Mouse (Mus musculus) neural tube, embryonic 12.5 days (tissue): ENCODE data around the gene Tmem203. TPM values are rescaled to one million over a fixed set of nuclear protein-coding genes. Genes with fewer than 3 reads are reported as not detected.

Experiments
- ATAC-seq: fragments of 200-750 bp; cut with Nextera tagmentation; 2 replicates; pipeline ENCODE4 v1.8.0; 2017; ENCODE audit warnings: low read depth, mild to moderate bottlenecking, moderate TSS enrichment, moderate library complexity; ENCODE audit not compliant: low FRiP score
- H3K27ac ChIP-seq: fragments of 300-500 bp; sonication (generic); 2 replicates; pipeline ENCODE4 v1.5.1; 2016
- H3K27me3 ChIP-seq: fragments of 300-500 bp; sonication (generic); replicated peaks from 2 replicates; pipeline ENCODE4 v1.6.1; 2016; ENCODE audit warnings: mild to moderate bottlenecking
- H3K36me3 ChIP-seq: fragments of 300-500 bp; sonication (generic); 2 replicates; pipeline ENCODE4 v1.6.1; 2016; ENCODE audit warnings: mild to moderate bottlenecking
- H3K4me1 ChIP-seq: fragments of 300-500 bp; sonication (generic); 2 replicates; pipeline ENCODE4 v1.6.1; 2016
- H3K4me2 ChIP-seq: fragments of 300-500 bp; sonication (generic); replicated peaks from 2 replicates; pipeline ENCODE4 v1.6.1; 2016; ENCODE audit warnings: mild to moderate bottlenecking
- H3K4me3 ChIP-seq: fragments of 300-500 bp; sonication (generic); 2 replicates; pipeline ENCODE4 v1.5.1; 2016
- H3K9ac ChIP-seq: fragments of 300-500 bp; sonication (generic); 2 replicates; pipeline ENCODE4 v1.6.1; 2016; ENCODE audit warnings: mild to moderate bottlenecking
- H3K9me3 ChIP-seq: fragments of 300-500 bp; sonication (generic); 2 replicates; pipeline ENCODE4 v1.6.1; 2016; ENCODE audit warnings: mild to moderate bottlenecking
- WGBS: fragments of 180-500 bp; shearing (Covaris S2); methylation state at CpG from one replicate; pipeline ENCODE4 v1.1.7; 2016; 5-methylcytosine and 5-hydroxymethylcytosine counted together
- polyA plus RNA-seq: library from polyadenylated mRNA; unstranded; fragments of >200 nt; fragmentation: Nextera tagmentation; extraction: Ambion mirVana; gene quantifications from 2 replicates; pipeline ENCODE4 v1.2.1, GENCODE M21; 2016

Gene Tmem203
- 20.3 and 22.4 TPM in 2 replicates for polyA plus RNA-seq

DNA sequence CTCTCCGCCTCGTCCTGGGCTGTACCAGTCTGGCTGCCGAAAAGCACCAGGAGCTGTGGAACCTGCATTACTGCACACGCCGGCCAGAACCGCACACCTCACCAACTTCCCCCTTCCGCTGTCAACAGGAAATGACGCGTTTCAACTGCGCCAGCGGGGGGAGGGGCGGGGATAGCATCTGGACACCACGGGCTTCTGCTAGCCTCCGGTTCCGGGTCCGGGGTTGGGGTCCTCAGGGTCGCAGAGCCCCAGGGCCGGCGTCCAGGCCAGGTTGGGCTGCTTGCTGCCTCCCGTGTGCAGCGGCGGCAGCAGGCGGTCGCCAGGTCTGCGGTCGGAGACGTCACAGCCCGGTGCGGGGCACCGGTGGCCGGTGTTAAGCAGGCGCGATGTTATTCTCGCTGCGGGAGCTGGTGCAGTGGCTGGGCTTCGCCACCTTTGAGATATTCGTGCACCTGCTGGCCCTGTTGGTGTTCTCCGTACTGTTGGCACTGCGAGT, at the start of gene Tmem203:
Gene Tmem203, plus strand, starts transcription at position 156 of the 496 bp plus-strand sequence.
- Histone ChIP-seq H3K27me3 (no peaks in the 10 kb centered on the region), H3K4me2 (peak within 1 kb of the TSS; percentile 96), H3K9ac (peak within 1 kb of the TSS; percentile 87), H3K4me1 (peaks cover 21% of the 10 kb centered on the region), H3K27ac (peak within 1 kb of the TSS; percentile 50; the same call in 1 of the 2 replicates), H3K4me3 (peak within 1 kb of the TSS; percentile 99), H3K9me3 (no peaks in the 10 kb centered on the region), H3K36me3 (peaks cover 26% of the 10 kb centered on the region)
- under 1% methylated on average over 39 of the region's 39 CpGs for WGBS
- ATAC-seq, result peak; percentile 81

DNA sequence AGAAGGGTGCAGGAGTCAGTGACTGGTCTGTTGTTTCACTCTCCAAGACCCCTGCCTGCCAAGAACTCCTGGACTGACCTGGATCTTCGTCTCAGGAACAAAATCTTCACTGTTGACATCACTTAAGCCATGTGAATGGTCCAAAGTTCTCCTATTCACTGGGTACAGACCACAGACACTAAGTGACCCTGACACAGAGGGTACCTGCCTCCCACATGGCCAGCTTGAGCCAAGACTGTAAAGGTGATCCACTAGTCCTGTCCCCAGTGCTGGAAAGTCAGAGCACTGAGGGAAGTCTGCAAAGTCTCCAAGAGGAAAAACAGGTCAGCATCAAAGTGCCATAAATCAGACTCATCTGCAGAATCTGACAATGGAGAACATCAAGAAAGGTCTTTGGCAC, 47.6 kb upstream of the Tmem203 start:
- 87% methylated on average over 1 of the region's 1 CpGs for WGBS
- Histone ChIP-seq H3K27ac (no peak overlapping the region), H3K9me3 (no peaks in the 10 kb centered on the region), H3K4me1 (peaks cover 20% of the 10 kb centered on the region), H3K27me3 (0 out of 2 replicates have a peak, but pooled peaks cover under 1% of the 10 kb centered on the region), H3K4me2 (no peak overlapping the region), H3K4me3 (no peak overlapping the region), H3K9ac (no peak overlapping the region), H3K36me3 (peaks cover 54% of the 10 kb centered on the region)
- no peak for ATAC-seq

DNA sequence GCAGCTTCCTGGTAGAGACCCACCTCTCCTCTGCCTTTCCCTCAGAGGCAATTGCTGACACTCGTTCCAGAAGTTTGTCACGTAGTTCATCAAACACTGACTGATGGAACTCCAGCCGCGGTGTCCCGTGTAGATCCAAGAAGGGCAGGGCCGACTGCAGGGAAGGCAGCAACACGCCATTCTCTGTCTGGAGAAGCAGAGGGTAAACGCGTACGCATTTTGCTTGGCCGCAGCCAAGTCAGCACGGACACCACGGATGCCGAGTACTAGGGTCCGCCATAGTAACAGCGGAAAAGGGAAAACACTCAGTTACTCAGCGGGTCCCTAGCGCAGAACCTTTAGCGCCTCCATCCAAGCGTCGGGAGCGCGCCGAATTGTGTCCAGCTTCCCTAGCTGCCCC, 44.6 kb upstream of the Tmem203 start:
- peaks cover 20% of the 10 kb centered on the region for H3K4me1 ChIP-seq
- no peaks in the 10 kb centered on the region for H3K9me3 ChIP-seq
- H3K27me3 ChIP-seq, result peaks cover 14% of the 10 kb centered on the region; the same call in 1 of the 2 replicates
- peak overlapping the region; percentile 76 for H3K9ac ChIP-seq
- H3K36me3 ChIP-seq, result peaks cover 25% of the 10 kb centered on the region
- peak overlapping the region; percentile 93 for H3K4me2 ChIP-seq
- peak; percentile 51; the same call in 1 of the 2 replicates for ATAC-seq
- H3K4me3 ChIP-seq, result peak overlapping the region; percentile 65
- under 1% methylated on average over 24 of the region's 24 CpGs for WGBS
- 0 out of 2 replicates have a peak overlapping the region, but pooled peaks have one; percentile 33 for H3K27ac ChIP-seq

DNA sequence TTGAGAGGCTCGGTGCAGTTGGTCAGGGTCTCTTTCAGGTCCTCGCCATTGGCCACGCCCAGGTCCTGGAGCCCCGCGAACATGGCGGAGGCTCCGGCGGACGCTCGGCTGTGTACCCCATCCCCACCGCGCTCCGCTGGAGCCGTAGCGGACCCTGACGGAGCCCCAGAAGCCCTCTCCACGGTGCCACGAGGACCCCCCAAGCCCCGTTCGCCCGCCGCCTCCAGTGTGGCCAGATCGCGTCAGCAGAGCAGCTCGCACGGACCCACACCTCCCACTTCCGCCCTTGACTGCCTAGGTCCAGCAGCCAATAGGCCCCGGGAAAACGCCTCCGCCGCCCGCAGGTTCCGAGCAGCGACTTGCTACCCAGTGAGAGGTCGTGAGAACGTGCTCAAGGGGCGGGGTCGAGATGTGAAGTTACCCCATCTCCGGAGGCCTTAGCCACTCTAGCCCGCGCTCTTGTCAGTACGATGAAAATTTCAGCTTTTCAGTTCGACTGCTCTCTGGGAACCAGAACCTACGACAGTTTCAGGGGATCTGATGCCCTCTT, 44.0 kb upstream of the Tmem203 start, which contains the start of gene Nelfb:
Gene Nelfb, minus strand, starts transcription at position 369 of the 550 bp plus-strand sequence.
- peak within 1 kb of the TSS; percentile 76 for H3K9ac ChIP-seq
- under 1% methylated on average over 44 of the region's 44 CpGs for WGBS
- peak; percentile 90 for ATAC-seq

DNA sequence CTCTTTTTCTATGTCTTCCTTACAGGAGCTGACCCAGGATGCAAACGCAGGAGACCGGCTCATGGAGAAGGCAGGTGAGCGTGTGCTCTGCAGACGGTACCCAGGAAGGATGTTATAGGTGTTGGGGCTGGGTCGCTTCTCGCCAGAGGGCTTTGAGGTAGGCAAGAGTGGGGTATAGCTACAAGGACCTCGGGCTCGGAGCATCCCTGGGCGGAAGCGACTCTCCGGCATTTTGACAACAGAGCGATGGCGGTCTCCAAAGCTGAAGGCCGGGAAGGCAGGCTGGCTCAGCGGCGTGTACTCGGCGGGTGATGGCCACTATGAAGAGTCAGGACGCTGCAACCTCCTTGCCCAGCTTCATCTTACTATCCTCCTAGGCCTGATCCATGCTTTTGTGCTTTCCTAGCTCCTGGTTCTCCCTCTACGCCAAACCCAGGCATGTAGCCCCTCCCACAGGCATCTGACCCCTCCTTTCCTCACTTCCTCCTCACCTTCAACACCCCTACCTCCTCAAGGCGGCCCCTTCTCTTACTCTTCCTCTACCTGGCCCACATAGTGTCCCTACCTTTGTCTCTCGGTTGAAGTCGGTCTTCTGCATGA, 41.9 kb upstream of the Tmem203 start:
- Histone ChIP-seq H3K36me3 (peaks cover 1% of the 10 kb centered on the region; the same call in 1 of the 2 replicates), H3K4me1 (peaks cover 16% of the 10 kb centered on the region), H3K4me2 (no peak overlapping the region), H3K9me3 (no peaks in the 10 kb centered on the region), H3K9ac (no peak overlapping the region), H3K27me3 (peaks cover 14% of the 10 kb centered on the region; the same call in 1 of the 2 replicates), H3K4me3 (no peak overlapping the region), H3K27ac (no peak overlapping the region)
- WGBS, result 69% methylated on average over 23 of the region's 23 CpGs
- no peak for ATAC-seq

More for the DNA sequence above, 44.0 kb upstream of the Tmem203 start, which contains the start of gene Nelfb:
- H3K4me1 ChIP-seq, result peaks cover 20% of the 10 kb centered on the region
- peak within 1 kb of the TSS; percentile 65 for H3K4me3 ChIP-seq
- H3K27me3 ChIP-seq, result peaks cover 14% of the 10 kb centered on the region; the same call in 1 of the 2 replicates
- no peaks in the 10 kb centered on the region for H3K9me3 ChIP-seq
- H3K27ac ChIP-seq, result 0 out of 2 replicates have a peak within 1 kb of the TSS, but pooled peaks have one; percentile 33
- H3K36me3 ChIP-seq, result peaks cover 20% of the 10 kb centered on the region; the same call in 1 of the 2 replicates
- peak within 1 kb of the TSS; percentile 93 for H3K4me2 ChIP-seq

DNA sequence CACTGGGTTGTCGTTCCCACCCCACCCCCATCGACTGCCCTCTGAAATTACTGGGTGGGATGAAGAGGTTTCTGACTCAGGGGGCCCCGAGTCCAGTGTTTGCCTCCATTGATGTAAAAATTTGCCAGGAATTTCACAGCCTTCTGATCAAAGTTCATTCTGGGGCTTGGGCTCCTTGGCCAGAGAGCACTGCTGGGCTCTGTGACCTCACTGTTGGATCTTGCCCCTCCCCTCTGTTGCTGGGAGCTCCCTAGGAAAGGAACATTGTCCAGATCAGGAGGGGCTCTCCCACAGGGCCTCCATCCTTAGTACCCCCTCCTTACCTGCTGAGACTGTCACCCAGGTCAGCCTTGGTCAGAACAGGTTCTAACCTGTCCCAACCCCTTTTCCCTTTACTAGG, 40.8 kb upstream of the Tmem203 start, which contains the start of gene Stpg3:
Gene Stpg3, minus strand, starts transcription at position 194 of the 400 bp plus-strand sequence.
- Histone ChIP-seq H3K4me1 (peaks cover 17% of the 10 kb centered on the region), H3K27ac (no peak within 1 kb of the TSS), H3K4me2 (no peak within 1 kb of the TSS), H3K4me3 (no peak within 1 kb of the TSS), H3K9ac (no peak within 1 kb of the TSS), H3K36me3 (no peaks in the 10 kb centered on the region), H3K9me3 (no peaks in the 10 kb centered on the region), H3K27me3 (peaks cover 14% of the 10 kb centered on the region; the same call in 1 of the 2 replicates)
- no peak for ATAC-seq
- WGBS, result 80% methylated on average over 3 of the region's 3 CpGs

DNA sequence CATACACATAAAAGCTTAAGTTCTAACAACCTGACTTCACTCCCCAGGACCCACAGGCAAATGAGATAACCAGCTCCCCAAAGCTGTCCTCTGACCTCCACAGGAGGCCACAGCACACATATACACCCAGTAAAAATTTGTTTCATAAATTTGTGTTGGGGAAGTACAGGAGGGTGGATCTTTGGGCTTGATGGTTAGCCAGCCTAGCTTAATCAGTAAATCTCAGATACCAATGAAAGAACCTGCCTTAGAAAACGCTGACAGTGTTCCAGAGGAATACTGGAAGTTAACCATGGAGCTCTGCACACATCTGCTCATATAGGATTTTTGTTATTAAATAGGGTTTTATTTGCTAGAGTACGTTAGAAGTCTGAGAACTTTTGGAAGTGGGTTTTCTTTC, 37.6 kb upstream of the Tmem203 start:
- Histone ChIP-seq H3K4me1 (peaks cover 6% of the 10 kb centered on the region; the same call in 1 of the 2 replicates), H3K4me2 (no peak overlapping the region), H3K4me3 (no peak overlapping the region), H3K9me3 (no peaks in the 10 kb centered on the region), H3K36me3 (peaks cover 5% of the 10 kb centered on the region; the same call in 1 of the 2 replicates), H3K27ac (no peak overlapping the region), H3K9ac (no peak overlapping the region), H3K27me3 (peaks cover 14% of the 10 kb centered on the region; the same call in 1 of the 2 replicates)
- no peak for ATAC-seq
- 62% methylated on average over 2 of the region's 2 CpGs for WGBS

DNA sequence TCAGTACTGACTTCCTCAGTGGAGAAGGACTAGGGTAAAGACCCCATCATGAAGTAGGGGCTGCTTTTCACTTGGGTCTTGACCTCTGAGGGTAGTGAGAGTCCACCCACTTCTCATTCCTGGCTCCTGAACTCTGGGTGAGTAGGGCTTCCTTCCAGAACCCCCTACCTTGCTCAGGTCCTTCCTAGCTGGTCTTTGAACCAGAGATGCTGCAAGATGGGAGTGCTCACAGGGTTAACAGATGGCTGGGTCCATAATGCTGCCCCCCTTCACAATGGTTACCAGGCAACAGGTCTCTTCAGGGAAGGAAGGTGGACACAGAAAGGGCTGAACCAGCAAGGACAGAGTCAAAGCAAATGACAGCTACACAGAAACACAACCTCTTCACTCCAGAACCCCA, 36.8 kb upstream of the Tmem203 start, which contains the start of gene Fam166a:
Gene Fam166a, plus strand, starts transcription at position 301 of the 400 bp plus-strand sequence.
- no peak within 1 kb of the TSS for H3K9ac ChIP-seq
- ATAC-seq, result no peak

DNA sequence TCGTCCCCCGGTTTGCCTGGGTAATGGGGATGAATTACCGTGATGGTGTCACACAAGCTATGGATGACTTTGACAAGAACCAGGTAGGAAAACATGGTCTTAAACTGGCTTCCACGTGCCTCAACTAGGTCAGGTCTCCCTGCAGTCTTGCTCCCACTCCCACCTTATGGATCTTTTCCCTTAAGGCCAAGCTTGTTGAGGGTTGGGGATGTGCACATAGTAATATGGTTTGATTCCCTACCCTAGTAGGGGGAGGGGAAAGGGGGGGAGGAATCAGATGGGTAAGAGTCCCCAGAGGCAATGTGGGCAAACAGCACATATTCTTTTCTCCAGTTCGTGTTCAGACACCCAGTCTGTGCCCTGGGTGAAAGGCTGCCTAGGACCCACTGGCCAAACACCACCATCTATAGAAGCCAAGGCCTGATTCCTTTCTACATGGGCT, 33.9 kb upstream of the Tmem203 start:
- peaks cover 5% of the 10 kb centered on the region; the same call in 1 of the 2 replicates for H3K36me3 ChIP-seq
- no peak overlapping the region for H3K4me3 ChIP-seq
- no peak overlapping the region for H3K4me2 ChIP-seq
- peaks cover 23% of the 10 kb centered on the region for H3K4me1 ChIP-seq
- WGBS, result 66% methylated on average over 5 of the region's 5 CpGs
- no peak for ATAC-seq
- no peaks in the 10 kb centered on the region for H3K9me3 ChIP-seq
- H3K27me3 ChIP-seq, result no peaks in the 10 kb centered on the region
- no peak overlapping the region for H3K9ac ChIP-seq
- H3K27ac ChIP-seq, result no peak overlapping the region

More for the DNA sequence above, 36.8 kb upstream of the Tmem203 start, which contains the start of gene Fam166a:
- 0 out of 2 replicates have a peak, but pooled peaks cover 7% of the 10 kb centered on the region for H3K27me3 ChIP-seq
- H3K27ac ChIP-seq, result no peak within 1 kb of the TSS
- peaks cover 10% of the 10 kb centered on the region for H3K4me1 ChIP-seq
- peaks cover 5% of the 10 kb centered on the region; the same call in 1 of the 2 replicates for H3K36me3 ChIP-seq
- H3K4me3 ChIP-seq, result no peak within 1 kb of the TSS
- H3K9me3 ChIP-seq, result no peaks in the 10 kb centered on the region
- H3K4me2 ChIP-seq, result no peak within 1 kb of the TSS

DNA sequence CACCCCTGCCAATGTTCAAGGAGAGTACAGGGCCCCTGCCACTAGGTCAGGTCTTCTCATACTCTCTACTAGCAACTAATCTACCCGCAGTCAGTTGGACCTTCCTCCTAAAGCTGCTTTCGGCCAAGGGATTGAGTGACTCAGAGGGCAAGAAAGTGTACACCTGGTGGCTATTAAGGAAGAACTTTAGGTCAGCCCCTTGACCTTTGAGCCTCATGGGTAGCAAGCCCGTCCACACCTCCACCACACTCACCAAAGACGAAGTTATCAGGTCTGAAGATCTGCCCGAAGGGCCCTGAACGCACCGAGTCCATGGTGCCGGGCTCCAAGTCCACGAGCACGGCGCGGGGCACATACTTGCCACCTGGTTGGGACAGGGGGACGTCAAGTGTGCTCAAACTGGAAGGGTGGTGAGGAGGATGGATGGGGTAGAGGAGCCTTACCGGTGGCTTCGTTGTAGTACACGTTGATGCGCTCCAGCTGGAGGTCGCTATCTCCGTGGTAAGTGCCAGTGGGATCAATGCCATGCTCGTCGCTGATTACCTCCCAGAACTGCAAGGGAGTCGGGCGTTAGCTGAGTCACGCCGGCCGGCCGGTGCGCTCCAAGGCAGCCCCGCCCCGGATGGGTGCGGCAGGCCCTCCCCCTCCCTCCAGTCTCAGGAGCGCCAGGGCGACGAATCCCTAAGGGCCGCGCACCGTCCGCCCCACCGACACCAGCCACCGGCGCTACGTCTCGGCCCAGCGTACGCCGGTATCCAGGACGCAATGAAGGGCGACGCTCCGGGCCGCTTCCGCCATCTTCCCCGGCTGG, 31.4 kb upstream of the Tmem203 start:
- Histone ChIP-seq H3K9ac (peak overlapping the region; percentile 79), H3K4me1 (peaks cover 21% of the 10 kb centered on the region), H3K4me2 (peak overlapping the region; percentile 98), H3K27me3 (no peaks in the 10 kb centered on the region), H3K9me3 (no peaks in the 10 kb centered on the region), H3K27ac (peak overlapping the region; percentile 74), H3K4me3 (peak overlapping the region; percentile 90), H3K36me3 (peaks cover 5% of the 10 kb centered on the region; the same call in 1 of the 2 replicates)
- WGBS, result 3% methylated on average over 53 of the region's 53 CpGs
- ATAC-seq, result peak; percentile 31

DNA sequence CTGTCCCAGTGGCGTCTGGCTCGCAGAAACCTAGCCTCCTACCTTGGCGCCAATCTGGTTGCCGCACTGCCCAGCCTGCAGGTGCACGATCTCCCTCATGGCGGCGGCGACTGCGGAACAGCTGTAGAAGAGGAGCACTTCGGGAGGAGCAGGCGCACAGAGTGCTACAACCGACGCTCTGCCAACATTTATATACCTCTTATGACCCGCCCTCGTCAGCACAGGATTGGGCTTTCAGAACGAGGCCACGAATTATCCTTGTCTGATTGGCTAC, 30.8 kb upstream of the Tmem203 start, which contains the start of gene Tubb4b:
Gene Tubb4b, minus strand, starts transcription at position 211 of the 274 bp plus-strand sequence.
- Histone ChIP-seq H3K4me1 (peaks cover 23% of the 10 kb centered on the region), H3K4me3 (peak within 1 kb of the TSS; percentile 90), H3K36me3 (peaks cover 5% of the 10 kb centered on the region; the same call in 1 of the 2 replicates), H3K4me2 (peak within 1 kb of the TSS; percentile 98), H3K27ac (peak within 1 kb of the TSS; percentile 91), H3K9ac (peak within 1 kb of the TSS; percentile 79), H3K27me3 (no peaks in the 10 kb centered on the region), H3K9me3 (no peaks in the 10 kb centered on the region)
- WGBS, result under 1% methylated on average over 17 of the region's 17 CpGs
- no peak for ATAC-seq
